Mouse (Mus musculus) cerebellum, adult 2 months (tissue): ENCODE results near the gene Grb14. TPM values are rescaled to one million over a fixed set of nuclear protein-coding genes. Genes with fewer than 3 reads are reported as not detected.
A peak's percentile ranks its signal among the peaks of the same experiment; 100 is the strongest.

Experiments used
- DNase-seq, 2 experiments: peaks; one replicate each; pipeline ENCODE4 v3.0.0; 2021
- H3K27ac ChIP-seq: fragments of 200-500 bp; 2 replicates; pipeline ENCODE4 v1.5.1; 2012; ENCODE audit warnings: low read length, control low read depth, inconsistent platforms; ENCODE audit not compliant: insufficient read depth
- H3K27me3 ChIP-seq: fragments of 200-500 bp; 2 replicates; pipeline ENCODE4 v1.6.1; 2012; ENCODE audit warnings: inconsistent platforms, mild to moderate bottlenecking, low read length, moderate library complexity; ENCODE audit not compliant: control insufficient read depth, insufficient read depth
- H3K4me1 ChIP-seq: fragments of 200-500 bp; 2 replicates; pipeline ENCODE4 v1.6.1; 2011; ENCODE audit warnings: low read length; ENCODE audit not compliant: control insufficient read depth, insufficient read depth
- H3K4me3 ChIP-seq: fragments of 200-500 bp; replicated peaks from 2 replicates; pipeline ENCODE3; 2011; ENCODE audit warnings: mild to moderate bottlenecking, low read depth, low read length, control low read depth; ENCODE audit not compliant: insufficient read depth
- CTCF ChIP-seq: fragments of 200-500 bp; IDR thresholded peaks from 2 replicates; pipeline ENCODE4 v1.5.1; 2011; ENCODE audit warnings: low read depth, mild to moderate bottlenecking, control low read depth, low read length, moderate library complexity, borderline replicate concordance; ENCODE audit not compliant: insufficient read depth
- POLR2A ChIP-seq: fragments of 200-500 bp; IDR thresholded peaks from 2 replicates; pipeline ENCODE4 v1.6.1; 2011; ENCODE audit warnings: low read length, control low read depth, borderline replicate concordance; ENCODE audit not compliant: insufficient read depth
- WGBS: fragments of 180-500 bp; shearing (Covaris S2); methylation state at CpG from one replicate; pipeline ENCODE4 v1.1.7; 2018; 5-methylcytosine and 5-hydroxymethylcytosine counted together
- polyA plus RNA-seq: library from polyadenylated mRNA; depleted of rRNA; stranded (reverse); fragments of >200 nt; gene quantifications from 2 replicates; pipeline ENCODE4 v1.2.3, GENCODE M21; 2012

The Grb14 gene
- polyA plus RNA-seq, 1 experiment: 34.6 TPM

DNA sequence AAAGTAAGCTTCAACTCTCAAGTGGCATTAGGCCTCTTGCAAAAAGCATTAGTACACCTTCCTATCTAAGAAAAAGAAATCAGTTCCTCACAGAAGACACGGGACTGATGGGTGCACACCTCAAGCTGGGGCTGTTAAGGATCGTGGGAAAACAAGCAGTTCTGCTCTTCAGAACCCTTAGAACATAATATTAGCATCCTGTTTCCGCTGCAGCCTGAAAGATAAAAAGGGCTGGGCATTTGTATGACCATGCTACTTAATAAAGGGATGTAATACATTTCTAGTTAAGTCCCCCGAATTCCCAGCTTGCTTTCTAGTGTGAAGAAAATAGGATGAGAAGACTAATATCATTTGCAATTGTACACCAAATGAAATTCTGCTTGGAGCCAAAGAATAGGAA lies 65.1 kb downstream of the Grb14 start:
- no peak for DNase-seq
- TF ChIP-seq CTCF: no peak
- Histone ChIP-seq H3K27me3 (no peaks in the 10 kb centered on the region), H3K27ac (no peak overlapping the region), H3K4me1 (no peaks in the 10 kb centered on the region), H3K4me3 (no peak overlapping the region)
- WGBS: 79% methylated on average over 4 of the region's 4 CpGs

DNA sequence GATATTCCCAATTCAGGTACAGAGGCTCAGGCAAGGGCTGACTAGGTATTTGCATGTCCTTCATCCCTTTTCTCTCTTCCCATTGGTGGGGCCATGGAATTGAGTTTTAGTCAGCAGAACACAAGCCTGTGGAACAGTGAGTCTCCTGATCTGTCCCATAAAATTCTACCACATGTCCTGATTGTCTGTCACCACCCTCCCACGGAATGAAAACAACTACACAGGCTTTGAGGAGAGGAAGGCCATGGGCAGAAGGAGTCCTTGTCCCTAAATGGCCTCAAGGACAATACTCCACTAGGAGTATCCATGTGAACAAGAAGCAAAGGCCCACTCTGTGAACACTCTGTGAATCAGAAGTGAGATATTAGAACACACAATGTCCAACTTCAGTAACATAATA lies 69.3 kb downstream of the Grb14 start:
- Histone ChIP-seq H3K4me1 (no peaks in the 10 kb centered on the region), H3K4me3 (no peak overlapping the region), H3K27ac (no peak overlapping the region), H3K27me3 (no peaks in the 10 kb centered on the region)
- no peak for DNase-seq
- 65% methylated on average over 1 of the region's 1 CpGs for WGBS
- TF ChIP-seq POLR2A: no peak
- no peak for TF ChIP-seq CTCF

DNA sequence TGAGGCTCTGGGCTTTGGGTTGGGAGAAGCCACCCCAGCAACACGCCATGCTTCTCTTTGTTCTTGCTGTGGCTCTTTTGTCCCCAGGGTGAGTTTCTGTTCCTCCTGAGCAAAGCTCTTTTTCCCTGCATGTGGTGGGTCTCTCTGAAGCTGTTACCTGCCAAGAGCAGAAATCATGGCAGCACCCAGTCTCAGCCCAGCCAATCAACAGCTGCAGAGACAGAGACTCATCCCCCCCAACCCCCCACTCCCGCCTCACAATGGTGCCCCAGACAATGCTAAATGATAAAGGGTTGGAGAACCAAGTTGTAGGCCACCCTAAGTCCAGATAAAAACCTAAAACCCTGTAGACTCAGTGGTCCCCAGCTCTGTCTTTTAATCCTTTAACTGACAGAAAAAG lies 75.6 kb downstream of the Grb14 start:
- no peak overlapping the region for H3K27ac ChIP-seq
- H3K4me3 ChIP-seq: no peak overlapping the region
- WGBS: 64% methylated on average over 2 of the region's 2 CpGs
- no peak for TF ChIP-seq CTCF
- TF ChIP-seq POLR2A: no peak
- no peak for DNase-seq
- H3K27me3 ChIP-seq: no peaks in the 10 kb centered on the region
- no peaks in the 10 kb centered on the region for H3K4me1 ChIP-seq

DNA sequence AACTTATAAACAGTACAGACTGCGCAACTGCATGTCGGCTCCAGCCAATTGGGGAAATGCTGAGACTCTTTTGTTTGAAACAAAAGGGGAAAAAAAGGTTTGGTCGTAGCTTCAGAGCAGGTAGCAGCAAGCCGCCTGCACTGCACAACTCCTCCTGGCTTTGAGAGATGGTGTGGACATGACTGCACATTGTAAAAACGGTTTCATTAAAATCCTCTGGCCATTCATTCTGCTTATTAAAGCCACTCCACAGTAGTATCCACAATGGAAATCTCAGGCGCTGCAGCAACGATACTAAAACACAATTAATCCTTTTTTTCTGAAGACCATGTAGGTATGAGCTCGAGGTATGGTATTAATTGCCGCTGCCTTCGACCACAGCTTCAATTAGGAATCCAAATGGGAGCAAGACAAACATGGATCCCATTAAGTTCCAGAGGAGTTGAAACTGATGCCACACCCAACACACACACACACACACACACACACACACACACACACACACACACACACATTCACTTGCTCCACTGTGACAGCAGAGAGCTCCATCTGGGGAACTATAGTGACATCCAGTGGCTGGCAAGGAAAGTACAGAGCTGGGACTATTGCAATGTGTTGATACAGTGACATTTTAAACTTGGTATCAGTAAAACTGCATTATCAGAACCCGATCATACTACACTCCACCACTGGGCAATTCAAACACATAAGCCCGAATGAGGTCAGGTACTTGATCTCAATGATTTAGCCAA lies 76.2 kb downstream of the Grb14 start:
- DNase-seq: peak in 1 of 2 experiments; percentile 12
- no peak for TF ChIP-seq POLR2A
- TF ChIP-seq CTCF: peak; percentile 38; the same call in 1 of the 2 replicates
- 84% methylated on average over 12 of the region's 12 CpGs for WGBS
- no peak overlapping the region for H3K27ac ChIP-seq
- H3K4me3 ChIP-seq: no peak overlapping the region
- H3K27me3 ChIP-seq: no peaks in the 10 kb centered on the region
- no peaks in the 10 kb centered on the region for H3K4me1 ChIP-seq

DNA sequence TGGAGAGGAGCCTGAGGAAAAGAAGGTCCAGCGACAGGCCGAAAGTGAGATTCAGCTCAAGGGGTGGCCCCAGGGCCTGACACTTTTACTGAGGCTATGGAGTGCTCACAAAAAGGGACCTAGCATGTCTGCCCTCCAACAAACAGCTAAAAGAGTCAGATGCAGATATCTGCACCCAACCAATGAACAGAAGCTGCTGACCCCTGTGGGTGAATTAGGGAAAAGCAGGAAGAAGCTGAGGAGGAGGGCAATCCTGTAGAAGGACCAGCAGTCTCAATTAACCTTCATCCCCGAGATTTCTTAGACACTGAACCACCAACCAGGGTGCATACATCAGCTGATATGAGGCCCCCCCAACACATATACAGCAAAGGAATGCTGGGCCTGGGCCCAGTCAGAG lies 77.3 kb downstream of the Grb14 start:
- 74% methylated on average over 3 of the region's 3 CpGs for WGBS
- H3K27me3 ChIP-seq: no peaks in the 10 kb centered on the region
- H3K4me1 ChIP-seq: no peaks in the 10 kb centered on the region
- no peak overlapping the region for H3K4me3 ChIP-seq
- no peak for DNase-seq
- H3K27ac ChIP-seq: no peak overlapping the region
- TF ChIP-seq POLR2A: no peak
- TF ChIP-seq CTCF: no peak

DNA sequence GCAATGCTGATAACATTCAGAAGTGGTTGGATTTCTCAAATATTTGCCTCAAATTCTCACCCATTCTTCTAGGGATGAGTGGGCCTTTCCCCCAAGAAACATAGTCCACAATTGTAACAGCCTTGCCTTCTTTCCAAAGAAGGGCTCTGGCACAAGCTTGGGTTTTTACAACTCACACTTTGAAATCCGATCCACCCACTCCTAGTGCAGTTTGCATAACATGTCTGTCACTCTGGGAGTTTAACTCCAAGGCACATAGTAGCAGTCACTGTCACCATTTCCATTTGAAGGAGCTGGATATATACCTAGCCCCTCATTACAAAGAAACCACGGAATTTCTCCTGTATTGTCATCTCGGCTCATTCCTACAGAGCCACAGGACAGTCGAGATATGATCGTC lies 103.9 kb downstream of the Grb14 start:
- H3K27ac ChIP-seq: no peak overlapping the region
- 27% methylated on average over 5 of the region's 5 CpGs for WGBS
- H3K4me3 ChIP-seq: no peak overlapping the region
- H3K4me1 ChIP-seq: no peaks in the 10 kb centered on the region
- no peak for TF ChIP-seq POLR2A
- no peak for TF ChIP-seq CTCF
- no peaks in the 10 kb centered on the region for H3K27me3 ChIP-seq
- DNase-seq: no peak

DNA sequence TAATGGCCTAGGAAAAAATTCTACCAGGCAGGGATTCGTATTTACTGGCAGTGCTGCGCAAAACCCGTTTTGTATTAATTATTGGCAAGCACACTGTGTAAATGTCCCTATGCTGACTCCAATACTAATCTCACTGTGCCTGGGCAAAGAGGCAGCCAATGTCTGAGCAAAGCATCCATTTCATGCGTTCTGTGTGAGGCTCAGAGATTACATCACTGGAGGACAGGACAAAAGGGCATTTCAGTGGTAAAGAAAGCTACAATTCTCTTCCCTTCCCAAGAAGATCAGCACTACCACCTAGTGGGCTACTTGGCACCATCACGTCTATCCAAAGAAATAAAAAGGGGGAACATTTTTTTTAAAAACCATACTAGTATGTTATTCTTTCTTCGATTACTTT lies 109.3 kb downstream of the Grb14 start:
- no peak overlapping the region for H3K27ac ChIP-seq
- peak in 1 of 2 experiments; percentile 25 for DNase-seq
- H3K4me3 ChIP-seq: no peak overlapping the region

DNA sequence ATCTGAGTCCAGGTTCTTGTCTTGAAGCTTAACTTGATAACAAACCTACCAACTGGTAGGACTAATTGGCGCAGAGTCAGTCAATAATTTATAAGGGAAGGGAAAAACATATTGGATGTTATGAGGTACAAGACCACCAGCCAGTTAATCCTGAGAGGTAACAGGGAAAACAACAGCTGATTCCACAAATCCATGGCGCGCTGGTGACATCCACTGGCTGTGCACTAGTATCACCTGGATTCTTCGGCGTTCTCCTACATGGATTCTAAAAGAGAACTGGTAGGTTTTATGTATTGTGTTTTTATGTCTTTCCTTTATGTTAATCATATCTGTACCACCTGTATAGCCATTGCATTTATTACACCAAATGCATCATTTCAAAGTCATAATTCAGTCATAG lies 119.9 kb downstream of the Grb14 start:
- 89% methylated on average over 5 of the region's 5 CpGs for WGBS
- no peaks in the 10 kb centered on the region for H3K27me3 ChIP-seq
- no peak overlapping the region for H3K4me3 ChIP-seq
- DNase-seq: no peak
- H3K27ac ChIP-seq: no peak overlapping the region
- TF ChIP-seq POLR2A (no peak), CTCF (peak; percentile 23; the same call in 1 of the 2 replicates)
- H3K4me1 ChIP-seq: no peaks in the 10 kb centered on the region

More for the DNA sequence above, 109.3 kb downstream of the Grb14 start:
- 38% methylated on average over 6 of the region's 6 CpGs for WGBS
- Histone ChIP-seq H3K27me3 (no peaks in the 10 kb centered on the region), H3K4me1 (no peaks in the 10 kb centered on the region)
- TF ChIP-seq POLR2A (no peak), CTCF (no peak)

DNA sequence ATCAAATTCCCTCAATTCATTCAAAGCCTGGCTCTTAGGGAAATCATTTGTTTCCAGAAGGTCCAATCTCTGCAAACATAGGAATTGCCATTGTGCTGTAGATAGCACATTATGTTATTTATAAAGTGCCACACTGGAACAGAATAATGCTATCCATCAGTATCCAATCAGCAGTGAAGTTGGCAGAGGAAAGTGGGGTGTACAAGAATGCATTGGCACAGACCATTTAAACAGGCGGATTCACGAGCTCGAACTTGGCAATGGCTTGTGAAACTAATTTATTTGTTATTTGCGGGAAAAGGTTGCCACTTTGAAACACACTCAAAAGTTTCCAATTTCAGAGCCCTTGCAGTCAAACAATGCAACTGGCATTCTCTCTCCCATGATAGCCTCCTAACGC lies 126.9 kb downstream of the Grb14 start:
- WGBS: 44% methylated on average over 5 of the region's 5 CpGs
- H3K4me1 ChIP-seq: no peaks in the 10 kb centered on the region
- H3K4me3 ChIP-seq: no peak overlapping the region
- H3K27me3 ChIP-seq: no peaks in the 10 kb centered on the region
- H3K27ac ChIP-seq: no peak overlapping the region
- DNase-seq: no peak
- TF ChIP-seq CTCF: no peak
- no peak for TF ChIP-seq POLR2A
